Mouse (Mus musculus) C2C12 (cell line): ENCODE data around the gene Rfc5. TPM values are rescaled to one million over a fixed set of nuclear protein-coding genes. Genes with fewer than 3 reads are reported as not detected.

ENCODE experiments used
- H3K27me3 ChIP-seq: one replicate; pipeline ENCODE4 v1.6.1; 2011; ENCODE audit not compliant: control insufficient read depth, insufficient read depth, insufficient read length
- H3K36me3 ChIP-seq: one replicate; pipeline ENCODE4 v1.6.1; 2011; ENCODE audit not compliant: control insufficient read depth, insufficient read depth
- H3K4me3 ChIP-seq: one replicate; pipeline ENCODE4 v1.5.1; 2011; ENCODE audit warnings: mild to moderate bottlenecking, control low read depth; ENCODE audit not compliant: poor library complexity, insufficient read depth, severe bottlenecking
- H3K79me2 ChIP-seq: one replicate; pipeline ENCODE4 v1.6.1; 2011; ENCODE audit not compliant: control insufficient read depth, insufficient read depth
- H3K79me3 ChIP-seq: one replicate; pipeline ENCODE4 v1.6.1; 2011; ENCODE audit warnings: low read depth, control low read depth
- H3ac ChIP-seq: one replicate; pipeline ENCODE3; 2011; ENCODE audit warnings: low read depth; ENCODE audit not compliant: control insufficient read depth, insufficient read length
- CEBPB ChIP-seq: IDR thresholded peaks from one replicate; pipeline ENCODE4 v1.6.1; 2011; ENCODE audit warnings: low read depth, mild to moderate bottlenecking, control low read depth, moderate library complexity
- CTCF ChIP-seq: IDR thresholded peaks from one replicate; pipeline ENCODE4 v1.5.1; 2011; ENCODE audit not compliant: control insufficient read depth, insufficient read depth, insufficient read length
- FOSL1 ChIP-seq: IDR thresholded peaks from one replicate; pipeline ENCODE4 v1.8.0; 2011; ENCODE audit warnings: mild to moderate bottlenecking, low read length; ENCODE audit not compliant: poor library complexity, insufficient read depth, severe bottlenecking
- MAX ChIP-seq: IDR thresholded peaks from one replicate; pipeline ENCODE4 v1.6.1; 2011; ENCODE audit warnings: mild to moderate bottlenecking, control low read depth
- MYOD1 ChIP-seq: IDR thresholded peaks from one replicate; pipeline ENCODE4 v1.6.1; 2011; ENCODE audit warnings: low read depth; ENCODE audit not compliant: control insufficient read depth, insufficient read length
- MYOG ChIP-seq: IDR thresholded peaks from one replicate; pipeline ENCODE4 v1.6.1; 2011; ENCODE audit not compliant: control insufficient read depth, insufficient read length; ENCODE audit errors: extremely low read depth
- USF1 ChIP-seq: IDR thresholded peaks from one replicate; pipeline ENCODE4 v1.6.1; 2011; ENCODE audit warnings: low read depth, mild to moderate bottlenecking, control low read depth, moderate library complexity
- polyA plus RNA-seq: library from polyadenylated mRNA; unstranded; fragments of >200 nt; fragmentation: generic; extraction: Trizol; gene quantifications from one replicate; pipeline ENCODE4 v1.2.1, GENCODE M21; 2012; ENCODE audit warnings: missing spikeins

Rfc5 gene
- polyA plus RNA-seq, 1 experiment = 54.8 TPM

DNA sequence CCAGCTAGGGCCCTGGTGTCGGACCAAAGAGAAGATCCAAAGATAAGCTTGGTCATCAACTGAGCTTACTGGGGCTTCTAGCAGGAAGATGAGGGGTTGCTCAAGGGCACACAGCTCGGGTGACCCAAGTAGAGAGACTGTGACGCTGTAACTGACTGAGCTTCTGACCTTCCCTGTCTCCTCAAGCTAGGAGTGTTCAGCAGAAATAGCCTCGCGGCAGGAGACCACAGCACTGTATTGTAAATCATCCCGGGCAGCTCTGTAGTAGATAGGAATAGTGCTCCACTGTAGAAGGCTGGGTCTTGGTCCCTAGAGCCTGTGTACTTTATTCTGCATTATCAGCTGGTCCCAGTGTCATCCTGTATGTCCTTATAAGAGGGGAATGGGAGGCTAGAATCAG lies 47.0 kb downstream of the Rfc5 start:
- H3K27me3 ChIP-seq = no peaks in the 10 kb centered on the region
- no peak overlapping the region for H3K4me3 ChIP-seq
- peaks cover 5% of the 10 kb centered on the region for H3K36me3 ChIP-seq
- TF ChIP-seq USF1 (no peak), MAX (no peak), CEBPB (no peak), MYOD1 (no peak)
- H3ac ChIP-seq = no peak overlapping the region
- H3K79me3 ChIP-seq = no peaks in the 10 kb centered on the region
- no peaks in the 10 kb centered on the region for H3K79me2 ChIP-seq

DNA sequence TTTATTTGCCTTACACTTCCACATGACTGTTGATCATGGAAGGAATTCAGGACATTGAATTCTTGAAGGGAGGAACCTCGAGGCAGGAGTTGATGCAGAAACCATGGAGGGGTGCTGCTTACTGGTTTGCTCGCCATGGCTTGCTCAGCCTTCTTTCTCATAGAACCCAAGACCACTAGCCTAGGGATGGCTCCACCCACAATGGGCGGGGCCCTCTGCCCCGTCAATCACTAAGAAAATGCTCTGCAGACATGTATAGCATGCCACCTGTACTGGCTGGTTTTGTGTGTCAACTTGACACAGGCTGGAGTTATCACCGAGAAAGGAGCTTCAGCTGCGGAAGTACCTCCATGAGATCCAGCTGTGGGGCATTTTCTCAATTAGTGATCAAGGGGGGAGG lies 48.8 kb downstream of the Rfc5 start:
- H3K79me3 ChIP-seq = no peaks in the 10 kb centered on the region
- H3K27me3 ChIP-seq = no peaks in the 10 kb centered on the region
- peaks cover 3% of the 10 kb centered on the region for H3K36me3 ChIP-seq
- no peak overlapping the region for H3K4me3 ChIP-seq
- no peaks in the 10 kb centered on the region for H3K79me2 ChIP-seq
- H3ac ChIP-seq = no peak overlapping the region
- TF ChIP-seq USF1 (no peak), MYOG (no peak), MAX (no peak), FOSL1 (no peak), CEBPB (no peak), CTCF (no peak), MYOD1 (no peak)

DNA sequence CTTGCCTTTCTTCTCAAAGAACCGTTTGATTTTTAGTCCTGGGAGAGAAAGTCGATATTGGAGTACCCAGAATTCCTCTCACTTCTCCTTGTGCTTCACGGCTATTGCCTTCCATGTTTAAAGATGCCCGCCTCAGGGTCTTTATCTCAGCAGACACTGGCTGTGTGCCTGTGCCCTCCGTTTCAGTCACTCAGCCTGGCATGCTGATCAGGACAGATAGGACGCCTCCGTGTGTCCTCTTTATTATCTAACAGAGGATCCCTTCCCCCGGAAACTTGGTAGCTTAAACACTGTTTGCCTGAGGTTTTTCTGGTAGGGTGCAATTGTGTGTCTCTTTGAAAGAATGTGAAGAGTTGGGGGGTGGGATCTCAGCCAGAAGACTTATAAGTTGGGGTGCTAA lies 50.3 kb downstream of the Rfc5 start:
- Histone ChIP-seq H3K27me3 (no peaks in the 10 kb centered on the region), H3K79me2 (no peaks in the 10 kb centered on the region), H3K4me3 (no peak overlapping the region), H3K36me3 (peaks cover 6% of the 10 kb centered on the region), H3K79me3 (no peaks in the 10 kb centered on the region), H3ac (no peak overlapping the region)
- TF ChIP-seq CTCF = no peak

DNA sequence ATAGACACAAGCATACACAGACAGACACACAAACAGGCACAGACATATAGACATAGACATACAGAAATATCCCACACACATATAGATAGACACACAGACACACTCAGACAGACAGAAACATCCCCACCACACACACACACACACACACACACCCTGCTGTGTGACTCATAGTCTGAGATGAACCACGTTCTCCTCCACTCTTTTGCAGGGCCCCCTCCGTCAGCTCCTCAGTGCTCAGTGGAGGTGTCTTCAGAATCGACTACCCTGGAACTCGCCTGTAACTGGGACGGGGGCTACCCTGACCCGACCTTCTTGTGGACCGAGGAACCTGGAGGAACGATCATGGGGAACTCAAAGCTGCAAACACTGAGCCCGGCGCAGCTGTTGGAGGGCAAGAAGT lies 50.8 kb downstream of the Rfc5 start:
- Histone ChIP-seq H3ac (no peak overlapping the region), H3K79me2 (no peaks in the 10 kb centered on the region), H3K36me3 (peaks cover 6% of the 10 kb centered on the region), H3K4me3 (no peak overlapping the region), H3K27me3 (no peaks in the 10 kb centered on the region), H3K79me3 (no peaks in the 10 kb centered on the region)
- TF ChIP-seq CTCF (no peak), FOSL1 (no peak), MYOG (no peak), CEBPB (no peak), USF1 (no peak), MYOD1 (no peak), MAX (no peak)

DNA sequence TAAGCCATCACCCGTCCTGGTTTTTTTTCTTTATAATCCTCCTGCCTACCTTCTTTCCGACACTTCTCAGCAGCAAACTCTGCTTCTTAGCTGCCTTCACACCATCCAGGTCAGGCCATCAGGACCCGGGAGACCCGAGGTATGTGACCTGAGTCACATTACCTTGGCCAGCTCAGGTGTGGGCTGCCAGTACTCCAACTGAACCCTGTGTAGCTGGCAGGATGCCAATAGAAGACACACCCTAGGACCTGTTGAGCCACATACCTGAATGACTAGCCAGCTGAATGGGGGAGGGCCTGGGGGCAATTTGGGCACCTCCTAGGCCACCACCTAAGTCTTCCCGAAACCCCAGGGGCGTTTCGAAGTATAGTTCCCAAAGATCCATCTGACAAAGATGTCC lies 58.4 kb downstream of the Rfc5 start:
- H3K4me3 ChIP-seq = no peak overlapping the region
- no peak for TF ChIP-seq CEBPB
- no peak for TF ChIP-seq MYOD1
- no peak for TF ChIP-seq MAX
- TF ChIP-seq FOSL1 = no peak
- TF ChIP-seq USF1 = no peak
- TF ChIP-seq CTCF = no peak
- no peak for TF ChIP-seq MYOG
- no peaks in the 10 kb centered on the region for H3K27me3 ChIP-seq
- no peaks in the 10 kb centered on the region for H3K79me3 ChIP-seq
- peaks cover 3% of the 10 kb centered on the region for H3K36me3 ChIP-seq
- no peaks in the 10 kb centered on the region for H3K79me2 ChIP-seq
- no peak overlapping the region for H3ac ChIP-seq

Other genes starting within 250 kb of the Rfc5 start
- gene Pebp1, start 101.4 kb downstream of the Rfc5 start, polyA plus RNA-seq = 697 TPM
- 5.2 TPM for gene Vsig10, start 70.0 kb downstream of the Rfc5 start, polyA plus RNA-seq
- 131 TPM for gene Wsb2, start 31.7 kb downstream of the Rfc5 start, polyA plus RNA-seq
- 0.01 TPM for gene Ksr2, start 25.0 kb upstream of the Rfc5 start, polyA plus RNA-seq